Mouse (Mus musculus): ENCODE results near the gene Rdh16f2.
"Not testable (repeated sequence)": the region's sequence is repeated elsewhere in the genome, so short reads cannot be mapped to it uniquely, and the experiment has no call there.

The Rdh16f2 gene

GRCm38 (mm10) chr10:127893163-127894022 lies 27.1 kb downstream of the Rdh16f2 start:
- DNase-seq = not testable (repeated sequence)

- no peak for DNase-seq
These were observed 30.4 kb downstream of the Rdh16f2 start for GRCm38 (mm10) chr10:127896705-127897104.

- DNase-seq = no peak
These were observed 31.2 kb downstream of the Rdh16f2 start for GRCm38 (mm10) chr10:127897506-127897905.

- no peak for DNase-seq
These were observed 31.9 kb downstream of the Rdh16f2 start, which contains the start of gene Sdr9c7 for GRCm38 (mm10) chr10:127898218-127898617. Gene Sdr9c7, plus strand, starts transcription at chr10:127898518.

GRCm38 (mm10) chr10:127899783-127900182 lies 33.5 kb downstream of the Rdh16f2 start:
- no peak for DNase-seq

GRCm38 (mm10) chr10:127901751-127902150 lies 35.5 kb downstream of the Rdh16f2 start:
- DNase-seq = no peak

- no peak for DNase-seq
These were observed 36.8 kb downstream of the Rdh16f2 start for GRCm38 (mm10) chr10:127903116-127903515.

GRCm38 (mm10) chr10:127904718-127905446 lies 38.6 kb downstream of the Rdh16f2 start:
- peak; percentile 1 for DNase-seq

GRCm38 (mm10) chr10:127906138-127906537 lies 39.9 kb downstream of the Rdh16f2 start:
- DNase-seq = no peak

GRCm38 (mm10) chr10:127907386-127907951 lies 41.2 kb downstream of the Rdh16f2 start:
- DNase-seq = no peak

GRCm38 (mm10) chr10:127915578-127915977 lies 49.3 kb downstream of the Rdh16f2 start:
- DNase-seq = no peak

- DNase-seq = not testable (repeated sequence)
These were observed 50.9 kb downstream of the Rdh16f2 start for GRCm38 (mm10) chr10:127917183-127917582.

- DNase-seq = no peak
These were observed 51.4 kb downstream of the Rdh16f2 start for GRCm38 (mm10) chr10:127917651-127918050.

- DNase-seq = no peak
These were observed 56.0 kb downstream of the Rdh16f2 start for GRCm38 (mm10) chr10:127922241-127922640.

GRCm38 (mm10) chr10:127923024-127923423 lies 56.8 kb downstream of the Rdh16f2 start:
- DNase-seq = no peak

GRCm38 (mm10) chr10:127924597-127925378 lies 58.5 kb downstream of the Rdh16f2 start:
- no peak for DNase-seq

Measured in cerebellum, adult 11 months (tissue).